Mouse (Mus musculus) erythroid progenitor cell, adult 5-6 weeks (primary cell): ENCODE results near the gene Zbp1. TPM values are rescaled to one million over a fixed set of nuclear protein-coding genes. Genes with fewer than 3 reads are reported as not detected.
A peak's percentile ranks its signal among the peaks of the same experiment; 100 is the strongest.

ENCODE experiments used
- ATAC-seq: replicated peaks from 2 replicates; pipeline ENCODE4 v1.8.0; 2016; ENCODE audit warnings: moderate number of reproducible peaks, mild to moderate bottlenecking, moderate TSS enrichment, inconsistent platforms; ENCODE audit not compliant: poor library complexity, low FRiP score, severe bottlenecking
- total RNA-seq, 2 experiments: library from RNA; stranded (forward) in 1 of 2; stranded (reverse) in 1 of 2; fragments of 150-400 nt in 1 of 2; fragments of 186-747, 209-891 nt in 1 of 2; gene quantifications; 2 replicates each; pipeline versions ENCODE4 v1.2.3 to v1.2.4; 2015 to 2017; ENCODE audit warnings: low replicate concordance in 2 of 2

Zbp1 gene
- total RNA-seq, 2 experiments from 2014 or later, result 9.6 TPM; not detected in 1

DNA sequence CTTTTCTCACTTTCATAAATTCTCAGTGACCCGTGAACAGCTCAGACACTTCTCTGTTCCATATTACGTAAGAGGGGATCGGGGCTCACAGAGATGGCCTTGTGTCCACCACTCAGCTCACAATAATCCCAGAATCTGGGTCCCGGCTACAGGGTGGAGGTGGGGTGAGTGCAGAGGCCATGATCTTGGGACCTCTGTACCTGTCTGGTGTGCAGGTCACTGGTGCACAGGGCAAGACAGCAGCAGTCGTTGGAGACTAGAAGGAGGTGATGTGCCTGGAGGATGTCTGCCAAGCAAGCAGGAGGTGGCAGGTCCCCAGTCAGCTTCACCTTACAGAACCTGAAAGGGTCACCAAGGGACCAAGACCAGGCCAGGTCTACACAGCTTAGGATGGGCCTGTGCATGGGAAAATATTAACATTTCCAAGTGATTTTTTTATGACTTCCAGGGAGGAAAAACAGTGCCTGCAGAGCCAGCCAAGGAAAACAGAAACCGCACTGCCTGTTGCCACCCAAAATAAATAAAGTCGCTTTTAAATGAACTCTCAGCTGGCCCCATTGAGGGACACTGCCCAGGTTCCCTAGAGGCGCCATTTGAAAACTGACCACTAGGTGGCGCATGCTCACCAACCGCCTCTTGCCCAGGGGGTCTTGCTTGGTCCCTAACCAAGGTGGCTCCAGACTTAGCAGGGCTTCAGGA, 682 bp upstream of the Zbp1 start:
- ATAC-seq, result 0 out of 2 replicates have a peak, but pooled peaks have one; percentile 51

DNA sequence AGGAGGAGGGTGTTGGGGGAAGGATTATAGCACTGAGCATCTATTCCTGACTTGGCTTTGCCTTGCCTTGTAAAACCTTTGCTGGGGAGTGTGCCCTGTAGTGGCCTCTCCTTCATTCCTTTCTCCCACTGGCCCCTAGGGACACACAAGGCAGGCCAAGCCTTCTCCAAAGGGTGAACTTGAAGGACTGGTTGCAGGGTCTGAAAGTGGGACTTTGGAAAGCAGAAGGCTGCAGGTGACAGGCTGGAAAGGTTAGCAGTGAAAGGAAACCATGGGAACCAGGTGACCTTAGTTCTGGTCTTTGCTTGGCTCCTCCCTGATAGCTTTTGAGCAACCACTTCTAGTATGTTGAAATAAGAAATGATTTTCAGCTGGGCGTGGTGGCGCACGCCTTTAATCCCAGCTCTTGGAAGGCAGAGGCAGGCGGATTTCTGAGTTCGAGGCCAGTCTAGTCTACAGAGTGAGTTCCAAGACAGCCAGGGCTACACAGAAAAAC, 912 bp downstream of the Zbp1 start:
- no peak for ATAC-seq

DNA sequence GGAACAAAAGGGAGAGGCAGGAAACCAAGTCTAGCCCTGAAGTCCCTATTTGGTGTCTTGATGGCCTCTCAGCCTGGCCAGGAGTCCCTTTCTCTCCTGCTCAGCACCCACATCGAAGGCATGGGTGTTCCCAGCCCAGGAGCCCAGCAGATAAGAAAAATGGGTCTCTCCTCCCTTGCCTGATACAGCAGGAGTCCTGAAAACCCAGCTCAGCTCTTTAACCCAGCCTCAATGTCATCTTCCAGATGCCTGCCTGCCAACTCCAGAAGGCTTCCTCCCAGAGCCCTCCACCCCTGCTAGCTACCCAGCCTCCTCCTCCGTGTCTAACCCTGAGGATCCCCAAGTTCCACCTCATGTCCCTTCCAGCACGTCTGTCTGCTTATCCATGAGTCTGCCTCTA, 1.5 kb downstream of the Zbp1 start:
- no peak for ATAC-seq

DNA sequence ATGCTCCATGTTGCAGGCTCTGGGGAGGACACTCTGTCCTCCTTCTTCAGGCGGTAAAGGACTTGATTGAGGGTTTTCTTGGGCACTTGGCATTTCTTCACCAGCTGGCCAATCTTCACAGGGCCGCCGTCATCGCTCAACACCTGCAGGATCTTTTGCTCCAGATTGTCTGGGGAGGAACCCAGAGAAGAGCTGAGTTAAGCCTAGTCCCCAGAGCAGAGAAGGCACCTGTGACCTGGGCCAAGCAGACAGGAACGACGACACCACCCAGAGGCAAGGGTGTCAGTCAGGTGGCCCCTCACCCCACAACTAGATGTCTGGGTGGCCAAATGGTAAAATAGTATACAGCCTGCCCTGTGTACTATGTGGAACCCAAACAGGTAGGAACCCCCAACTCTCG, 1.9 kb downstream of the Zbp1 start:
- ATAC-seq, result no peak

DNA sequence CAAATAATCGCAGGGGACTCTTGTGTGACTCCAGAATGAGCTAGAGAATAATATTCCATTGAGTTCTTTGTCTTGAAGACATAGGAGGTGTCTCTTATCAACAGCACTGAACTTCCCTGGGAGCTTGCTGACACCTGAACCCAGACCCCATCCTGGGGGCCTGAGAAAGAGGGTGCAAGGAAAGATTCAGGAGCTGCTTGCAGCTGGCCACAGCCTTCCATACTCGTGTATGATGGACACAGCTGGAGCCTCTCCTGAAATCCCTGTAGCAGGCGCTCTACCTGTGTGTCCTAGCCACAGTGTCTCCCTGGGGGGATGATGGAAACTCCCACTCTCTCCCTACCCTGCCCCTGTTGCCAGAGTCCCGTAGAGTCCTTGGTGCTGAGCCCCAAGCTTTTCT, 6.5 kb downstream of the Zbp1 start:
- no peak for ATAC-seq

DNA sequence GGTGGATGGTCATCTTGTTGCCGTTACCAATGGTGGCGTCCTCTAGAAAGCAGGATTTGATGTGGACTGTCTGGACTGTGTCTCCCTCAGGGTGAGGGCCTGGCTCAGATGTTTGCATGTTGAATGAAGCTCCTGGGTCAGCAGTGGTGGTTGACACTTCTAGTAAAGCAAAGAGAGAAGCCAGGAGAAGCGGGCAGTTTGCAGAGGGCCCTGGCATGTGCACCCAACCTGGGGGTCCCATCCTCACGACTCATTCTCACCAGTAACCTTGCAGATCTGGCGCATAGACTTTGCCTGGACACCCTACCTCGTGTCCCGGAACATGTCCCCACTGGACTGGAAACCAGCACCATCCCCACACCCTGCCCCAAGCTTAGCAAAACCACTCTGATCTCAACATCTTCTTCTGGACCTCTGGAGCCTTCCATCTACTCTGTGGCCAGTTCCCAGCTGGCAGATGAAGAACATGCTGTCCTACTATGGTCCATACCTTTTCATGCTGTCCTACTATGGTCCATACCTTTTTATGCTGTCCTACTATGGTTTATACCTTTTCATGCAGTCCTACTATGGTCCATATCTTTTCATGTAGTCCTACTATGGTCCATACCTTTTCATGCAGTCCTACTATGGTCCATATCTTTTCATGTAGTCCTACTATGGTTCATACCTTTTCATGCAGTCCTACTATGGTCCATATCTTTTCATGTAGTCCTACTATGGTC, 9.5 kb downstream of the Zbp1 start:
- ATAC-seq, result no peak

DNA sequence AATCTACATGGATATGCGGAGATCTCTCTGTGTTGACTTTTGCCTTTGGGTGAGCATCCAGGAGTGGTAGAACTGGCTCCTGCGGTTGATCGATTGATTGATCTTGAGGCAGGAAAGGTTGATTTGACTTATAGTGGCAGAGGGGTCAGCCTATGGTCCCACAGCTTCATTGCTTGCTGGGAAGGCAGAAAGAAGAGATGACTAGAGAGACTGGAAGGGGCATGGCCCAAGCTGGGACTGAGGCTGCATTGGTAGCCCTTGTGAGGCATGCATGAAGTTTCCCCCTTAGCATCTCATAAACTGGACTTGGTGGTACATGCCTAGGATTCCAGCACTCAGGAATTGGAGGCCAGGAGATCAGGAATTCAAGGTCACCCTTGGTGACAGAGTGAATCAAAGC, 11.7 kb downstream of the Zbp1 start:
- ATAC-seq, result no peak

DNA sequence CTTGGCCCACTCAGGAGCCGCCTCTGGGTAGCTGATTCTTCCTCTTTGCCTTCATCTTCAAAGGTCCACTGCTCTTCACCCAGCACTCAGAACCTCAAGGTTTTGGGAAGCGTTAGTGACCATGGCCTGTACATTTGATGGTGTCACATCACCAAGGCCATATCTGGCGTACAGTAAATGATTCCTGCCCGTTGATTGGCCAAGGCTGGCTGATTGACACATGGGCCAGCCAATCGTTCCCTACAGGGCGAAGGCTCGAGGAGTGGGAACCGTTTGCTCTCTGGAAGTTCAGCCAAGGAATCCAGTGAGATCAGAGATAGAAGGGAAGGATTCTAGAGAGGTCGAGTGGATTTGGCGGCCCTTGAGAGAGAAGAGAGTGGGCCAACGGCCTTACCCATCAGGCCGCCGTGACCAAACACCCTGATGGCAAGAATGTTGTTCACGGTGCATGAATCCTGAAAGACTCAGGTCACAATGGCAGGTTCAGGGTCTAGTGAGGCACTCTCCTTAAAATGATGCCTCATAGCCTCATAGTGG, 13.1 kb downstream of the Zbp1 start:
- ATAC-seq, result no peak

DNA sequence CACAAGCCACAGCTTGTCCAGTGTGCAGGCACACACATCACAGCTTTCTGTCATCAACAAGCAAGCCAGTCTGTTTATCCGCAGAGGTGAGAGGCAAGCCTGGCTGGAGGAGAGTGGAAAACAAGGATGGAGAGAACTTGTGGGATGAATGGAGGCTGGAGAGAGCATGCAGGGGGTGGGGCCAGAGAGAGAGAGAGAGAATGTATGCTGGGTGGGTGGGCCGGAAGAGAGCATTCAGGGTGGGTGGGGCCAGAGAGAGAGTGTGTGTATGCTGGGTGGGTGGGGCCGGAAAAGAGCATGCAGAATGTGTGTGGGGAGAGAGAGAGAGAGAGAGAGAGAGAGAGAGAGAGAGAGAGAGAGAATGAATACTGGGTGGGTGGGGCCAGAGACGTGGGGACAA, 14.1 kb downstream of the Zbp1 start:
- ATAC-seq, result no peak

DNA sequence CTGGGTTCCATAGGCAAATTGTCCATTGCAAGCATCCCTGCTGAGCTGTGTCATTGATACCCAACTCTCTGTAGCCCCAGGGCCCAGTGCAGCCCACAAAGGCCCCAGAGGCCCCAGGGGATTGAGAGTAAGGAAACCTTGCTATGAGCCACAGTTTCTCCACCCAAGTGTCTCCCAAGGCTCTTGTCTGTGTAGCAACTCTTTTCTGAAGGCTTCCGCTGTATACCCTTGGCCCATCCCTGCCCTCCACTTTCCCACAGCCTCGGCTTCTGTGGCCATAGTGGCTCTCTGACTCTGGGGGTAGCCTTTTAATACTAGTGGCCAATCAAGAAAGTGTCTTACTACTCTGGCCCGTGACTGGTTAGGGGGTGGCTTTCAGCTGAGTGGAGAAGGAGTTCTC, 15.0 kb downstream of the Zbp1 start:
- ATAC-seq, result no peak

DNA sequence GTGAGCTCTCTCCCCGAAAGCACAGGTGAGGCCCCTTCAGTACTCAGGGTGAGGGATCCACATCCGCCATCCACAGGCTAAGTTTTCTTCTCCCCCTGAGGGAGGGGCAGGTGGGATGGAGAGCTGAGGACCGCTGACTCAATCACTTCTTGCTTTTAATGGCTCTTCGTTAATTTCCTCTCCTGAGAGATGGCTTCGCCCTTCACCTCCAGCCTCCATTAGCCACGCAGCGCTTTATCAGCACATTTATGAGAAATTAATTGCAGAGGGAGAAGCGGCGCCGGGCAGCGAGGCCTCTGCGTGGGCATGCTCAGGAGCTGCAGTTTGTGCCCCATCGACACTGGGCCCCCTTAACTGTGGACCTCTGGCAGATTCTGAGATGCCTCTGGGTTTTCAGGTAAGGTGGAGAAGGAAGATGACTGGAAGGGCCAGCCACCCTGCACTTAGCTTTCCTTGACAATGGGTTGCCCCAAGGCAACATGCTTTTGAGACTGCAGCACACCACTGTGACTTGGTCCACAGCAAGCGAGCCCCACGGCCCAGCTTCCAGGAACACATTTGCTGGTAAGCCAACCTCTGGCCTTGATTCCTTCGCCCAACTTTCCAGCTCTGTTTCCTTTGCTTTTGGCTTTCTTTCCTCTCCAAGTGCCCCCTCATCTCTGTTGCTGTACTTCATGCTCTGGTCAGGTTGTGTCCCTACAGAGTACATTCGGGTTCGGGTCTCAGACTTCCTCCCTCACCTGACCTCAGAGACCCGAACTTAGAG, 15.6 kb downstream of the Zbp1 start:
- no peak for ATAC-seq

DNA sequence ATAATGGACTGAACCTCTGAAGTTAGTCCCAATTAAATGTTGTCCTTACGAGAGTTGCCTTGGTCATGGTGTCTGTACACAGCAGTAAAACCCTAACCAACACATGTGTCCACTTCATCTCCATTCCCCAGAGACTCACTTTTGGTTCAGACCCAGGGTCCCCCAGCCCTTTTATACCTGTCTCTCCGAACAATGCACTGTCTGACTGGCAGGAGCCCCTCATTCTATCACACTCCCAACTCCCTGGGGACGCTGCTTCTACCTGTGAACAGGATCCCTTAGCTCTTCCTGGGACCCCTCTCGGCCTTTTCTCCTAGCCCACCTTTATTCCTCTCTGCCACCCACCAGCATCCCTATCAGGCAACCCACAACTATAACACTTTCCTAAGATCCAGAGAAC, 23.9 kb downstream of the Zbp1 start:
- no peak for ATAC-seq

DNA sequence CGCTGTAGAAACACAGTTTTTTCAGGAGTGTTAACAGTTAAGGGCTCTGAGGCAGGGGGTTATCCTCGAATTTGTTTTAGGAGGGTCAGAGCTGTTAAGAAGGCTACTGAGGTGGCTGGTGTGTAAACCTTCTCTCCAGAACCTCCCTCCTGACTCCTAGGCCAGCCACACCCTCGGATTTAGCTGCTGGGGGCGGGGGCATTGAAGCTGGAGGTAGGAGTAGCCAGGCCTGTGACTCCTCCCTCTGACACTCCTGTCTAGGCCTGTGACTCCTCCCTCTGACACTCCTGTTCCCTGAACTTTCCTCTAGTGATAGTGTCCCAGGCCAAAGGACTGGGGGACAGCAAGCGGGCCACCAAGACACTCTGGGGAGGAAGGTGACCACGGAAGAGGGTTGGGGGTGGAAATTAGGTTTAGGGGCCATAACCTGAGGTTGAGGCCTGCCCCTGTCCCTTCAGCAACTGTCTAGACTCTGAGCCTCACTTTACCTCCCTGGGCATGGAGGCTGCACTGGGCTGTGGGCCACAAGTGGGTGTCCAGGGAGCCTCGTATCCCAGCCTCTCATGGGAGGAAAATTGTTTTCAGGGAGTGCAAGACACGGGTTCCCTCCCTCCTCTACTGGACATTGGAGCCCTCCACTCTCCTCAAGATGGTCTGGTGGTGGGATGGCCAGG, 31.4 kb downstream of the Zbp1 start:
- ATAC-seq, result no peak

DNA sequence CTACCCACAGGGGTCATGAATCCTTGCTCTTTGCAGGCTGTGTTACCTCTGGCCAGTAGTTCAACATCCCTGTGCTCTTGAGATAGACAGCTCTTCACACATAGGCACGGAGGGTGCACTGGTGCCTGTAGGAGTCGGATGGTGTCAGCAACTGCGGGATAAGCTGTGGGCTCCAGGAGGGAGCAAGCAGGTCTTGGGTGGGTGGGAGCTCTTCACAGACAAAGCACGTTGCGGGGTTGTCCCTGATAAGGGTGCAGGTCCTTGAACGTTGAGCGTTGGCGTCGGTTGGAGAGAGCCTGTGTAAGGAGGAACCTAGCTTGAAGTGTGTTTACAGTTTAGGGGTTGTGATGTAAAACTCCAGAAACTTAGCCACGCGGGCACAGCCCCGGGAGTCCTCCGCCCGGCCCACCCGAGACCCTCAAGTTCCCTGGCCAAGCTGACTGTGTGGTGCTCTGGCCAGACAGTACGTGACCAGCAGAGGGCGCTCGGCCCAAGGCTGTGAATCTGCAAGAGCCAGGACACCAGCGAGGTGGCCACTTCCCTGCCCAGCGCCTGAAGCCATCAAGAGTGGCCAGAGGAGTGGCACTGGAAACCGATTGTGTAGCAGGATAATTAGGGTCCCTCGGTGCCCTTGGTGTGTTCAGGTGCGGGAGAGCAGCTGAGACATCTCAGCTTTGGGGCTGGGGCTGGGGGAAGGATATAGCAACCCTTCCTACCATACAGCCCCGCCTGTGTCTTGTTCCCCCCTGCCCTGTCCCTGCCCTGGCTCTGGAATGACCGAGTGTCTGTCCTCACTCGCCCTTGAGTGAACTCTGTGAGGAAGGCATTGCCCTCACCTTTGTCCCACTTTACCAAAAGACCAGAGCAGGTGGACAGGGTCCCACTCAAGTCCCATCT, 32.4 kb downstream of the Zbp1 start:
- ATAC-seq, result peak; percentile 57; the same call in 1 of the 2 replicates

DNA sequence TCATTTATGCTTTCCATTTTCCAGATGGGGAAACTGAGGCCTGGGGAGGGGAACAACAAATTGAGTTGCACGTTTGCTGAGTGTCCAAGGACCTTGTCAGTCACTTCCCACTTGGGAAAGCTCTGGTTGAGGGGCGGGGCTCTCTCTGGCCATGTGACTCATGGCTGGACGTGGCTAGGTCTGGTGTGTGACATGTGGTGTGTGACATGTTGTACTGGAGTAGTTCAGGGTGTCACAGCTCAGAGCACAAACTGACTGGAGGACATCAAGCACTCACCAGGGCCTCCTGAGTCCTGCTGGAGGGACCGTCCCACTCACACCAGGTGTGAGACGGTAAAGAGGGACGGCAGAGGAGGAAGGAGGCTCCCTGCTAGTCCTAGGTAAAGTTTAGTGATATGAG, 33.4 kb downstream of the Zbp1 start:
- ATAC-seq, result no peak

DNA sequence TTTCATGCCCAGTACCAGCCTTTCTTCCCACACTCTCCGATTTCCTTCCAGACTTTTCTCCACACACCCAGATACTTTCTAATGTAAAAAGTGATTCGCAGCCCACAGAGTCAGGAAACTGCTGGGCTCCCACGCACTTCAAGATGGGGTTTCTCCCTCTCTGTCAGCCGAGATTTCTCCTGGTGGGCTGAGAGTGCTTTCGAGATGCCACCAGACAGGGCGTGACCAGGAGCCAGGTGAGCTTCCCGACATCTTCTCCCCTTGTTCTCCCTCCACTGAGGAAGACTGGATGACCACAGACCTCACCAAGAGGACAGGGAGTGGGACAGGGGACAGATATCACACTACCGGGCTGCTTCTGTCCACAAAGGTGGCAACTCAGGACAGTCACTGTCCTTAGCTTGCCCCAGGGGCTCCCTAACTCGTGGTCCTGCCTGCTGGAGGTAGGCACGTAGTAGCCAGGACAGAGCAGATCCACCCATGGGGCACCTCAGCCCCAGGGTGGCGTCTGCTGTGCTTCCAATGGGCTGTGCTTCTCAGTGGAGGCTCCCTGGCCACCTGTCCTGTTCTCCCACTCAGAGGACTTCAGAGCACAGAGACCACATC, 34.1 kb downstream of the Zbp1 start:
- ATAC-seq, result no peak

DNA sequence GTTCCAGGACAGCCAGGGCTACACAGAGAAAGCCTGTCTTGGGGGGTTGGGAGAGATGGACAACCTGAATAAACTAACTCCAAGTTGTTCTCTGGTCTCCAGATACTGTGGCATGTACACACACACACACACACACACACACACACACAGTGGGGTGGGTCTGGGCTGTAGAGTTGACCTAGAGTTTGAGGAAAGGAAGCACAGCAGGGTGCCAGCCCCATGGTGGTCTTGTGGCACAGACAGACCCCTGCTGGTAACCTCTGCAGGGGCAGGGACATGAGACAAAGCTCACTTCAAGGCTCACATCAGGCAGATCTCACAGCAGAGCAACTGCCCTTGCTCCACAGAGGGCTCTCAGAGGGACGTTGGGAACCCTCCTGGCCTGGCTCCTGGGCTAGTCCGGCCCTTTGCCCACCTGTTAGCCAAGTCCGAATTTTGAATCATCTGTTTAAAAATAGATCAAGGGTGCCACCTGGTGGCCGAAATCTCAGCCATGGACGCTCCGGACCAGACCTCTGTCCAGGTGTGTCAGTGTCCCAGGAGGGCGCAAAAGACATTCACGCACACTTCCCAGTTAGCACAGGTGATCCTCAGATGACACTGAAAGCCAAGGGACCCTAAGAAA, 34.8 kb downstream of the Zbp1 start:
- no peak for ATAC-seq

DNA sequence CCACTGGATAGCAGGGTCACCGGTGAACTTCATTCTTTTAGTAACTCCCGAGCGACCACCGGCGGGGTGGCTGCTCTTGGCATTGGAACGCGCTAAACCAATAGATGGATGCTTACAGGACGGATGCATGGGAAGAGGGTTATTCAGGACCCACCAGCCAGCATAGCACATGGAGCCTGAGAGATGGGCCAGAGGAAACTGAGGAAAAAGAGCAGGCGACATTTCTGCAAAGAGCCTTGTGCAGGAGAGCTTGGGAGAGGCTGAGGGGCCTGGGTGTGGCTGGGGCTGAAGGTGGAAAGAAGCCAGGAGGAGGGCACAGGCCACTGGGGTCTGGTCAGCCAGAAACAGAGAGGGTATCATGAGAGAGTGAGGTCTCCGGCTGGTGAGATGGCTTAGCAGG, 35.4 kb downstream of the Zbp1 start:
- no peak for ATAC-seq
